Mouse (Mus musculus) kidney, embryonic 14.5 days (tissue): ENCODE results near the gene Cmc4. TPM values are rescaled to one million over a fixed set of nuclear protein-coding genes. Genes with fewer than 3 reads are reported as not detected.

ENCODE experiments used
- ATAC-seq: fragments of 200-750 bp; cut with Nextera tagmentation; 2 replicates; pipeline ENCODE4 v1.8.0; 2017; ENCODE audit warnings: moderate number of reproducible peaks, mild to moderate bottlenecking, moderate TSS enrichment, moderate library complexity; ENCODE audit not compliant: low FRiP score, low TSS enrichment
- H3K27ac ChIP-seq: fragments of 300-500 bp; sonication (generic); 2 replicates; pipeline ENCODE4 v1.5.1; 2014; ENCODE audit warnings: low read depth, mild to moderate bottlenecking, low read length, moderate library complexity, mixed read lengths
- H3K27me3 ChIP-seq: fragments of 300-500 bp; sonication (generic); 2 replicates; pipeline ENCODE4 v1.6.1; 2014; ENCODE audit warnings: mild to moderate bottlenecking, low read length; ENCODE audit not compliant: control insufficient read depth, insufficient read depth
- H3K36me3 ChIP-seq: fragments of 300-500 bp; sonication (generic); 2 replicates; pipeline ENCODE4 v1.6.1; 2014; ENCODE audit warnings: low read length, mixed read lengths; ENCODE audit not compliant: control insufficient read depth, insufficient read depth
- H3K4me1 ChIP-seq: fragments of 300-500 bp; sonication (generic); 2 replicates; pipeline ENCODE4 v1.6.1; 2014; ENCODE audit warnings: low read length, mixed read lengths; ENCODE audit not compliant: control insufficient read depth, insufficient read depth
- H3K4me2 ChIP-seq: fragments of 300-500 bp; sonication (generic); replicated peaks from 2 replicates; pipeline ENCODE4 v1.6.1; 2014; ENCODE audit warnings: low read depth, mild to moderate bottlenecking, low read length
- H3K4me3 ChIP-seq: fragments of 300-500 bp; sonication (generic); 2 replicates; pipeline ENCODE4 v1.5.1; 2014; ENCODE audit warnings: mild to moderate bottlenecking, low read length
- H3K9ac ChIP-seq: fragments of 300-500 bp; sonication (generic); 2 replicates; pipeline ENCODE4 v1.6.1; 2014; ENCODE audit warnings: low read depth, mild to moderate bottlenecking, low read length, moderate library complexity
- H3K9me3 ChIP-seq: fragments of 300-500 bp; sonication (generic); 2 replicates; pipeline ENCODE4 v1.6.1; 2016; ENCODE audit warnings: low read length; ENCODE audit not compliant: control insufficient read depth
- WGBS: fragments of 180-500 bp; shearing (Covaris S2); extraction: QIAGEN DNeasy Blood & Tissue Kit; methylation state at CpG from one replicate; pipeline ENCODE4 v1.1.7; 2014; 5-methylcytosine and 5-hydroxymethylcytosine counted together
- polyA plus RNA-seq: library from polyadenylated mRNA; unstranded; fragments of >200 nt; fragmentation: Nextera tagmentation; extraction: Ambion mirVana; gene quantifications from 2 replicates; pipeline ENCODE4 v1.2.1, GENCODE M21; 2014

Gene Cmc4
- 21.0 and 27.9 TPM in 2 replicates for polyA plus RNA-seq

- H3K4me1 ChIP-seq = no peaks in the 10 kb centered on the region
- H3K4me3 ChIP-seq = peak within 1 kb of the TSS; percentile 47
- no peaks in the 10 kb centered on the region for H3K27me3 ChIP-seq
- no peaks in the 10 kb centered on the region for H3K36me3 ChIP-seq
- peak within 1 kb of the TSS; percentile 85 for H3K27ac ChIP-seq
- 27% methylated on average over 52 of the region's 52 CpGs for WGBS
- peak within 1 kb of the TSS; percentile 42 for H3K4me2 ChIP-seq
- peak within 1 kb of the TSS; percentile 65 for H3K9ac ChIP-seq
- ATAC-seq = peak; percentile 99
- no peaks in the 10 kb centered on the region for H3K9me3 ChIP-seq
Observed at GRCm38 (mm10) chrX:75415936-75416785, at the start of gene Cmc4, which contains the start of the genes Mtcp1 and Brcc3. Gene Cmc4, minus strand, starts transcription at chrX:75416584. Gene Mtcp1, minus strand, starts transcription at chrX:75416588. Gene Brcc3, plus strand, starts transcription at chrX:75416628.

- H3K36me3 ChIP-seq = no peaks in the 10 kb centered on the region
Observed at GRCm38 (mm10) chrX:75454597-75454996, 38.2 kb upstream of the Cmc4 start.

GRCm38 (mm10) chrX:75409711-75410110, 6.7 kb downstream of the Cmc4 start:
- WGBS = 91% methylated on average over 1 of the region's 1 CpGs
- H3K4me1 ChIP-seq = no peaks in the 10 kb centered on the region
- ATAC-seq = no peak
- no peaks in the 10 kb centered on the region for H3K27me3 ChIP-seq
- H3K36me3 ChIP-seq = no peaks in the 10 kb centered on the region
- H3K27ac ChIP-seq = no peak overlapping the region
- no peaks in the 10 kb centered on the region for H3K9me3 ChIP-seq
- no peak overlapping the region for H3K9ac ChIP-seq
- no peak overlapping the region for H3K4me3 ChIP-seq
- no peak overlapping the region for H3K4me2 ChIP-seq

More at GRCm38 (mm10) chrX:75454597-75454996, 38.2 kb upstream of the Cmc4 start:
- H3K4me1 ChIP-seq = no peaks in the 10 kb centered on the region
- no peaks in the 10 kb centered on the region for H3K27me3 ChIP-seq
- 73% methylated on average over 1 of the region's 1 CpGs for WGBS
- H3K9me3 ChIP-seq = no peaks in the 10 kb centered on the region
- H3K27ac ChIP-seq = no peak overlapping the region
- no peak overlapping the region for H3K9ac ChIP-seq
- H3K4me3 ChIP-seq = no peak overlapping the region
- no peak for ATAC-seq
- H3K4me2 ChIP-seq = no peak overlapping the region

- Histone ChIP-seq H3K36me3 (no peaks in the 10 kb centered on the region; the same call in 1 of the 2 replicates), H3K9me3 (no peaks in the 10 kb centered on the region), H3K4me2 (no peak overlapping the region), H3K9ac (no peak overlapping the region), H3K27me3 (no peaks in the 10 kb centered on the region), H3K4me1 (no peaks in the 10 kb centered on the region), H3K27ac (no peak overlapping the region), H3K4me3 (no peak overlapping the region)
- ATAC-seq = no peak
Observed at GRCm38 (mm10) chrX:75403350-75403749, 13.0 kb downstream of the Cmc4 start.

- Histone ChIP-seq H3K4me2 (no peak overlapping the region), H3K36me3 (no peaks in the 10 kb centered on the region; the same call in 1 of the 2 replicates), H3K27me3 (no peaks in the 10 kb centered on the region), H3K4me3 (no peak overlapping the region), H3K9me3 (no peaks in the 10 kb centered on the region), H3K4me1 (no peaks in the 10 kb centered on the region), H3K9ac (no peak overlapping the region), H3K27ac (no peak overlapping the region)
- 74% methylated on average over 2 of the region's 2 CpGs for WGBS
- ATAC-seq = no peak
Observed at GRCm38 (mm10) chrX:75402668-75403067, 13.7 kb downstream of the Cmc4 start.

GRCm38 (mm10) chrX:75399471-75399870, 16.9 kb downstream of the Cmc4 start:
- Histone ChIP-seq H3K4me2 (no peak overlapping the region), H3K9ac (no peak overlapping the region), H3K36me3 (no peaks in the 10 kb centered on the region; the same call in 1 of the 2 replicates), H3K4me3 (no peak overlapping the region), H3K4me1 (no peaks in the 10 kb centered on the region), H3K27ac (no peak overlapping the region), H3K9me3 (no peaks in the 10 kb centered on the region), H3K27me3 (no peaks in the 10 kb centered on the region)
- WGBS = 84% methylated on average over 1 of the region's 1 CpGs
- no peak for ATAC-seq

GRCm38 (mm10) chrX:75382195-75382771, 34.1 kb downstream of the Cmc4 start, which contains the start of the genes Fundc2 and F8:
Gene Fundc2, plus strand, starts transcription at chrX:75382399.
Gene F8, minus strand, starts transcription at chrX:75382615.
- Histone ChIP-seq H3K4me3 (peak within 1 kb of the TSS; percentile 48), H3K27me3 (no peaks in the 10 kb centered on the region), H3K4me1 (no peaks in the 10 kb centered on the region), H3K27ac (peak within 1 kb of the TSS; percentile 69), H3K9me3 (no peaks in the 10 kb centered on the region), H3K4me2 (peak within 1 kb of the TSS; percentile 41), H3K36me3 (no peaks in the 10 kb centered on the region), H3K9ac (peak within 1 kb of the TSS; percentile 63)
- peak; percentile 96 for ATAC-seq
- WGBS = 23% methylated on average over 22 of the region's 25 CpGs

- Histone ChIP-seq H3K9me3 (no peaks in the 10 kb centered on the region), H3K4me1 (no peaks in the 10 kb centered on the region), H3K27me3 (no peaks in the 10 kb centered on the region), H3K36me3 (no peaks in the 10 kb centered on the region), H3K27ac (no peak overlapping the region), H3K4me2 (peak overlapping the region; percentile 41), H3K4me3 (peak overlapping the region; percentile 48; the same call in 1 of the 2 replicates), H3K9ac (0 out of 2 replicates have a peak overlapping the region, but pooled peaks have one; percentile 31)
- 69% methylated on average over 5 of the region's 5 CpGs for WGBS
- ATAC-seq = no peak
Observed at GRCm38 (mm10) chrX:75381699-75382098, 34.7 kb downstream of the Cmc4 start.

- no peaks in the 10 kb centered on the region for H3K36me3 ChIP-seq
- H3K27ac ChIP-seq = no peak overlapping the region
- no peaks in the 10 kb centered on the region for H3K4me1 ChIP-seq
- H3K27me3 ChIP-seq = no peaks in the 10 kb centered on the region
- WGBS = 87% methylated on average over 1 of the region's 1 CpGs
- no peak overlapping the region for H3K4me3 ChIP-seq
- no peaks in the 10 kb centered on the region for H3K9me3 ChIP-seq
- no peak for ATAC-seq
- no peak overlapping the region for H3K9ac ChIP-seq
- H3K4me2 ChIP-seq = no peak overlapping the region
Observed at GRCm38 (mm10) chrX:75381176-75381575, 35.2 kb downstream of the Cmc4 start.
